Mouse (Mus musculus): ENCODE measurements around the gene Atp8b5. TPM values are rescaled to one million over a fixed set of nuclear protein-coding genes. Genes with fewer than 3 reads are reported as not detected.

Gene Atp8b5
- polyA plus RNA-seq, 1 experiment from 2014 or later, result 0.59 TPM

- POLR2A ChIA-PET, result interaction anchor here (1.6 kb wide), 1 partner anchor 12 kb away, joined by 6 read pairs; no protein-coding TSS in a partner anchor
- in situ Hi-C loops (cut with MboI; ENCODE audit: low pct_unique_long_range_greater_than_20kb), result no loop called here
- no peak for ATAC-seq
- no peak for DNase-seq (ENCODE audit: low read depth, low spot score)
- no peak for TF ChIP-seq CTCF (IDR thresholded peaks at IDR 0.05)
- CTCF ChIA-PET, result no interaction called here
- no peaks in the 10 kb centered on the region for H3K27me3 ChIP-seq
These were observed 128.2 kb downstream of the Atp8b5 start for GRCm38 (mm10) chr4:43395147-43395546.

GRCm38 (mm10) chr4:43395836-43396235, 128.9 kb downstream of the Atp8b5 start:
- no peak for DNase-seq (ENCODE audit: low read depth, low spot score)
- TF ChIP-seq CTCF (IDR thresholded peaks at IDR 0.05), result no peak
- ATAC-seq, result no peak
- ChIA-PET POLR2A (interaction anchor here (1.6 kb wide), 1 partner anchor 13 kb away, joined by 6 read pairs; no protein-coding TSS in a partner anchor), CTCF (interaction anchor here (1.3 kb wide), 1 partner anchor 13 kb away, joined by 3 read pairs; no protein-coding TSS in a partner anchor)
- no peaks in the 10 kb centered on the region for H3K27me3 ChIP-seq
- in situ Hi-C loops (cut with MboI; ENCODE audit: low pct_unique_long_range_greater_than_20kb), result no loop called here

GRCm38 (mm10) chr4:43396381-43396780, 129.4 kb downstream of the Atp8b5 start:
- no peaks in the 10 kb centered on the region for H3K27me3 ChIP-seq
- ATAC-seq, result no peak
- ChIA-PET CTCF (interaction anchor here (0.9 to 1.3 kb wide), 2 partner anchors 13 to 18 kb away, joined by 3 read pairs; no protein-coding TSS in a partner anchor), POLR2A (interaction anchor here (1.6 kb wide), 1 partner anchor 13 kb away, joined by 6 read pairs; no protein-coding TSS in a partner anchor)
- in situ Hi-C loops (cut with MboI; ENCODE audit: low pct_unique_long_range_greater_than_20kb), result no loop called here
- DNase-seq (ENCODE audit: low read depth, low spot score), result no peak
- no peak for TF ChIP-seq CTCF (IDR thresholded peaks at IDR 0.05)

GRCm38 (mm10) chr4:43398014-43398413, 131.1 kb downstream of the Atp8b5 start:
- no peak for TF ChIP-seq CTCF (IDR thresholded peaks at IDR 0.05)
- CTCF ChIA-PET, result no interaction called here
- H3K27me3 ChIP-seq, result no peaks in the 10 kb centered on the region
- DNase-seq (ENCODE audit: low read depth, low spot score) (no peak), ATAC-seq (no peak)
- POLR2A ChIA-PET, result interaction anchor here (0.9 kb wide), 1 partner anchor 15 kb away, joined by 4 read pairs; no protein-coding TSS in a partner anchor
- in situ Hi-C loops (cut with MboI; ENCODE audit: low pct_unique_long_range_greater_than_20kb), result no loop called here

- peak; percentile 94 for ATAC-seq
- in situ Hi-C loops (cut with MboI; ENCODE audit: low pct_unique_long_range_greater_than_20kb), result no loop called here
These were observed 131.9 kb downstream of the Atp8b5 start for GRCm38 (mm10) chr4:43398829-43399331.

GRCm38 (mm10) chr4:43399391-43400131, 132.6 kb downstream of the Atp8b5 start:
- POLR2A ChIA-PET, result interaction anchor here (1.0 kb wide), 2 partner anchors 17 kb away, joined by 3 to 4 read pairs; no protein-coding TSS in a partner anchor
- in situ Hi-C loops (cut with MboI; ENCODE audit: low pct_unique_long_range_greater_than_20kb), result no loop called here
- H3K27me3 ChIP-seq, result no peaks in the 10 kb centered on the region
- CTCF ChIA-PET, result interaction anchor here (1.1 kb wide), 1 partner anchor 17 kb away, joined by 3 read pairs; no protein-coding TSS in a partner anchor
- ATAC-seq (no peak), DNase-seq (ENCODE audit: low read depth, low spot score) (no peak)
- no peak for TF ChIP-seq CTCF (IDR thresholded peaks at IDR 0.05)

More at GRCm38 (mm10) chr4:43398829-43399331, 131.9 kb downstream of the Atp8b5 start:
- no peaks in the 10 kb centered on the region for H3K27me3 ChIP-seq
- POLR2A ChIA-PET, result interaction anchor here (0.9 to 1.0 kb wide), 2 partner anchors 16 to 17 kb away, joined by 3 to 4 read pairs; no protein-coding TSS in a partner anchor
- CTCF ChIA-PET, result interaction anchor here (1.1 kb wide), 1 partner anchor 16 kb away, joined by 3 read pairs; no protein-coding TSS in a partner anchor
- peak; percentile 90 for DNase-seq (ENCODE audit: low read depth, low spot score)
- TF ChIP-seq CTCF (IDR thresholded peaks at IDR 0.05), result no peak

- CTCF ChIA-PET, result interaction anchor here (2.3 kb wide), 1 partner anchor 13 kb away, joined by 5 read pairs; no protein-coding TSS in a partner anchor
- DNase-seq (ENCODE audit: low read depth, low spot score) (no peak), ATAC-seq (no peak)
- POLR2A ChIA-PET, result no interaction called here
- in situ Hi-C loops (cut with MboI; ENCODE audit: low pct_unique_long_range_greater_than_20kb), result no loop called here
- H3K27me3 ChIP-seq, result no peaks in the 10 kb centered on the region
- no peak for TF ChIP-seq CTCF (IDR thresholded peaks at IDR 0.05)
These were observed 134.0 kb downstream of the Atp8b5 start for GRCm38 (mm10) chr4:43400976-43401375.

GRCm38 (mm10) chr4:43401486-43401885, 134.5 kb downstream of the Atp8b5 start:
- ChIA-PET CTCF (interaction anchor here (2.3 kb wide), 1 partner anchor 13 kb away, joined by 5 read pairs; no protein-coding TSS in a partner anchor), POLR2A (no interaction called here)
- no peaks in the 10 kb centered on the region for H3K27me3 ChIP-seq
- ATAC-seq (no peak), DNase-seq (ENCODE audit: low read depth, low spot score) (no peak)
- TF ChIP-seq CTCF (IDR thresholded peaks at IDR 0.05), result no peak
- in situ Hi-C loops (cut with MboI; ENCODE audit: low pct_unique_long_range_greater_than_20kb), result no loop called here

GRCm38 (mm10) chr4:43402212-43402611, 135.3 kb downstream of the Atp8b5 start:
- no peak for ATAC-seq
- no peak for TF ChIP-seq CTCF (IDR thresholded peaks at IDR 0.05)
- H3K27me3 ChIP-seq, result no peaks in the 10 kb centered on the region
- ChIA-PET POLR2A (no interaction called here), CTCF (interaction anchor here (1.3 to 2.3 kb wide), 2 partner anchors 12 to 18 kb away, joined by 4 to 5 read pairs; no protein-coding TSS in a partner anchor)
- in situ Hi-C loops (cut with MboI; ENCODE audit: low pct_unique_long_range_greater_than_20kb), result no loop called here
- no peak for DNase-seq (ENCODE audit: low read depth, low spot score)

- H3K27me3 ChIP-seq, result no peaks in the 10 kb centered on the region
- in situ Hi-C loops (cut with MboI; ENCODE audit: low pct_unique_long_range_greater_than_20kb), result no loop called here
- TF ChIP-seq CTCF (IDR thresholded peaks at IDR 0.05), result no peak
- POLR2A ChIA-PET, result no interaction called here
- ATAC-seq, result no peak
- no peak for DNase-seq (ENCODE audit: low read depth, low spot score)
- CTCF ChIA-PET, result no interaction called here
These were observed 137.7 kb downstream of the Atp8b5 start for GRCm38 (mm10) chr4:43404697-43405096.
